Mouse (Mus musculus) spleen, adult 2 months (tissue): ENCODE data around the gene Brd1.

Experiments used
- CTCF ChIP-seq: fragments of 200-500 bp; IDR thresholded peaks from 2 replicates; pipeline ENCODE4 v1.5.1; 2011; ENCODE audit warnings: mild to moderate bottlenecking, inconsistent platforms; ENCODE audit not compliant: insufficient read depth, insufficient read length, insufficient replicate concordance; ENCODE audit errors: extremely low read depth
- POLR2A ChIP-seq: fragments of 200-500 bp; IDR thresholded peaks from 2 replicates; pipeline ENCODE4 v1.6.1; 2011; ENCODE audit warnings: low read depth, low read length, inconsistent platforms

DNA sequence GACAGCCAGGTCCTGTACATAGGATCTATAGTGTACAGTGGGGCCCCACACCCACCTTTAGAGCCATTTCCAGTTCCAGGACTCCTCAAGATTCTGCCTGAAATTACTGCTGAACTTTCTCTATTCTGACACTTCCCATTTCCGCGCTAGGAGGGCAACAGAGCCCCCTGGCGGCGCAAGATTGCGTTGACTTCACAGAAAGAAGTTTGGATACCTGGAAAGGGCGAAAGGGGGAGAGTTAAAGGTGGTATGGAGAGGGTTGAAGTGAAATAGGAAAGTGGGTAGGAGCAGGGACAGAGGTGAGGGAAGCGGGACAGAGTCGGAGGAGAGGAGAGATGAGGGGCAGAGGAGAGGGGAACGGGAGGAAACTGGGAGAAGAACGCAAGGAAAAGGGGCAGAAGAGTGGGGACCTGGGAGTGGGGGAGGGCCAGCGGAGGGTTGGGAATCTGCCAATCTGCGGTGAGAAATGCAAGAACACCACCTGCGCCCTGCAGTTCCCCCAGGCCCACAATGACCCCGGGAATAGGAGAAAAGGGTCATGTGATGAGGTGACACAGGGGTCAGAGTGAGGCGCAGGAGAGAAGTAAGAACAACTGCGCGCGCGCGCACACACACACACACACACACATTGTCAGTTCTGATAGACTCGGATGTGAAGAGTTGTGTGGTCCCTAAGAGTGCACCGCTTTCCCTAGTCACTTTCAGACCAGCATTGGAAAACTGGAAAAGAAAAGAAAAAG, 71.8 kb downstream of the Brd1 start:
- TF ChIP-seq CTCF (peak; percentile 67; the same call in 1 of the 2 replicates), POLR2A (no peak)
